In the genomic region with DNA sequence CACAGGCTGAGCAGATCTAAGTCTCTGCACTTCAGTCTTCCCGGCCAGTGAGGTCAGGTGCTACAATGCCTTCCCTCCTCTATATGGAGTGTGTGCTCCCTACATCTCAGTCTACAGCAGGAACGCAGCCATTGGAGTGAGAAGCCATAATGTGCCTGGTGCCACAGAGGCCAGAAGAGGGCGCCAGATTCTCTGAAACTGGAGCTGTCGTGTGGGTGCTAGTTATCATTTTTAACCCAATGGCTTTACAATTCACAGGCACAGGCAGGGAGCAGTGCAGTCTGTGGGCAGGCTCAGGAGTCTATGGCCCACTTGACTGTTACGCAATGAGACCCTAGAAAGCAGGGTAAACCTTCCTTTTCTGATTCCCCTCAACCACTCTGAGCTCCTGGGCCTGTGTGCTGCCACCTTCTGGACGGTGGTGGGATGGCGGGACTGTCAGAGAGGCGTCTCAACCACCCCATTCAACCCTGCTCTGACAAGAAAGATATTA, we compare ENCODE assay signal across 8 mouse cellular contexts. TPM values are rescaled to one million over a fixed set of nuclear protein-coding genes. Genes with fewer than 3 reads are reported as not detected.
DNase-seq lines count a peak whose midpoint lies in the region; ATAC-seq lines count a peak whose summit lies in the region.

No protein-coding gene starts in this region.

- no peaks in the 10 kb centered on the region for H3K36me3 ChIP-seq in hindbrain, embryonic 13.5 days

- no peak overlapping the region for H3K27ac ChIP-seq in hindbrain, embryonic 13.5 days

- ATAC-seq in hindbrain, embryonic 13.5 days (ENCODE audit: low FRiP score), result no peak

- WGBS in hindbrain, embryonic 13.5 days, result 14% methylated on average over 8 of the region's 8 CpGs

- no peak overlapping the region for H3K9ac ChIP-seq in hindbrain, embryonic 13.5 days

- DNase-seq in R1 (ENCODE audit: low read depth, low spot score), result peak; percentile 84
- peak; percentile 88 to 93 for DNase-seq in cerebellum, postnatal 14 days
- DNase-seq in frontal cortex, postnatal 25 days (ENCODE audit: low spot score in 2 of 2), result peak; percentile 57 to 71
- DNase-seq in layer of hippocampus, postnatal 14 days (ENCODE audit: low spot score in 2 of 2), result peak; percentile 74 to 79
- DNase-seq in lung, postnatal 14 days, result peak; percentile 88
- DNase-seq in retina, embryonic 14.5 days (ENCODE audit: low spot score), result peak; percentile 83
- DNase-seq in thymus, postnatal 36 days, result peak; percentile 65 to 78

- no peaks in the 10 kb centered on the region for H3K27me3 ChIP-seq in hindbrain, embryonic 13.5 days

- H3K4me2 ChIP-seq in hindbrain, embryonic 13.5 days, result peak overlapping the region; percentile 26; the same call in 1 of the 2 replicates

- H3K9me3 ChIP-seq in hindbrain, embryonic 13.5 days, result no peaks in the 10 kb centered on the region

- H3K4me3 ChIP-seq in hindbrain, embryonic 13.5 days, result no peak overlapping the region

- 0 out of 2 replicates have a peak, but pooled peaks cover under 1% of the 10 kb centered on the region for H3K4me1 ChIP-seq in hindbrain, embryonic 13.5 days (replicated peaks)

RNA-seq across cellular contexts. Expression of a gene that starts 18.9 kb away (rescaled TPM):
- polyA plus RNA-seq in hindbrain, embryonic 13.5 days (2015; fragmentation: Nextera tagmentation; extraction: Ambion mirVana), result not detected in 2 replicates
- total RNA-seq in layer of hippocampus, postnatal 14 days (2021), result under 1 TPM in 1 of 2 experiments, not detected in 1; 0.12 TPM

RNA-seq across cellular contexts. Expression of a gene that starts 23.0 kb away (rescaled TPM):
- 0.14 and 0.42 TPM in 2 replicates for polyA plus RNA-seq in hindbrain, embryonic 13.5 days (2015; fragmentation: Nextera tagmentation; extraction: Ambion mirVana)
- under 1 TPM; 0.19 to 0.37 TPM for total RNA-seq in layer of hippocampus, postnatal 14 days (2021)

RNA-seq across cellular contexts. Expression of a gene that starts 50.4 kb away (rescaled TPM):
- 0.12 and 0.13 TPM in 2 replicates for polyA plus RNA-seq in hindbrain, embryonic 13.5 days (2015; fragmentation: Nextera tagmentation; extraction: Ambion mirVana)
- 1 to 10 TPM; 1.4 to 1.5 TPM for total RNA-seq in layer of hippocampus, postnatal 14 days (2021)
